Mouse (Mus musculus) small intestine, adult 2 months (tissue): Measurements from ENCODE around the gene Usp42.

ENCODE experiments used
- CTCF ChIP-seq: fragments of 200-500 bp; IDR thresholded peaks from 2 replicates; pipeline ENCODE4 v1.5.1; 2012; ENCODE audit warnings: low read depth, mild to moderate bottlenecking, control low read depth, inconsistent platforms, low read length, moderate library complexity, mixed read lengths; ENCODE audit not compliant: insufficient replicate concordance, insufficient read length; ENCODE audit errors: extremely low read depth
- POLR2A ChIP-seq: fragments of 200-500 bp; IDR thresholded peaks from 2 replicates; pipeline ENCODE4 v1.6.1; 2012; ENCODE audit warnings: low read depth, mild to moderate bottlenecking, control low read depth, inconsistent platforms, low read length, moderate library complexity

DNA sequence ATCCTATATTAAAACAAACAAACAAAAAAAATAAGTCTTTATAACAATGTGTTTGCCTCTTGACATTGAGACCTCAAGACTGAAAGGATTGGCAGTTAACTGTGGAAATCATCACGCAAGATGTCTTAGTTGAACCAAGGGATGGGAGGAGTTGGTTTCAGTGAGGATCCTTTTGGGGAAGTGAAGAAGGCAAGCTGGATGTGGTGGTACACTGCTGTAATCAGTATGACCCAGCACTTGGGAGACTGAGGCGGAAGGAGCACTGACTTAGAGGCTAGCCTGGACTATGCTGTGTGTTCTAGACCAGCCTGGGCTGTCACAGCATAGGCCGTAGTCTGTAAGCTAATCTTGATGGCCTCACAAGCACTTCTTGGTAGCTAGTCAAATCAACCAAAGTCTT, 28.4 kb upstream of the Usp42 start:
- TF ChIP-seq CTCF (no peak), POLR2A (no peak)
